Mouse (Mus musculus) CD4-positive naive resting alpha-beta T cell, adult 76 days (primary cell): ENCODE results near the gene Tat. TPM values are rescaled to one million over a fixed set of nuclear protein-coding genes. Genes with fewer than 3 reads are reported as not detected.

Experiments used
- total RNA-seq: library from RNA; stranded (reverse); gene quantifications from one replicate; pipeline ENCODE4 v1.2.4, GENCODE M21; 2023

The Tat gene
- not detected for total RNA-seq

DNA sequence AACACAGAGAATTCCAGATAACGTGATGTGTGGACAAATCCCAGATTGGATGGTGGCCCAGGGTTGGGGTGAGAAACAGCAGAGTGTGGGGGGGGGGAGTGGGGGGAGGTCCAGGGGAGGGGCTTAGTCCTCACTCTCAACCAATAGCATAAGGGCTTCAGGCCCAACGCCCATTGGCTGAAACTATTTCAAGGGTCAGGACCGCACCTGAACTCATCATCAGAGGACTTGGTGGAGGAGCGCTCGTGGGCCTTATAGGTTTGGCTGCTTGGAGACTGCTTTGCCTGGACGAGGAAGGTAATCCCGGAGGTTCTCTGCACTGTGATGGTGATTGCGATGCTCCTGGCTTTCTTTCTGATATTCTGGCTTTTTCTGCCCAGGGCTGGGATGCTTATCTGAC, at the start of gene Tat:
Gene Tat (plus strand): TSS at position 214 of the 400 bp plus-strand sequence.

DNA sequence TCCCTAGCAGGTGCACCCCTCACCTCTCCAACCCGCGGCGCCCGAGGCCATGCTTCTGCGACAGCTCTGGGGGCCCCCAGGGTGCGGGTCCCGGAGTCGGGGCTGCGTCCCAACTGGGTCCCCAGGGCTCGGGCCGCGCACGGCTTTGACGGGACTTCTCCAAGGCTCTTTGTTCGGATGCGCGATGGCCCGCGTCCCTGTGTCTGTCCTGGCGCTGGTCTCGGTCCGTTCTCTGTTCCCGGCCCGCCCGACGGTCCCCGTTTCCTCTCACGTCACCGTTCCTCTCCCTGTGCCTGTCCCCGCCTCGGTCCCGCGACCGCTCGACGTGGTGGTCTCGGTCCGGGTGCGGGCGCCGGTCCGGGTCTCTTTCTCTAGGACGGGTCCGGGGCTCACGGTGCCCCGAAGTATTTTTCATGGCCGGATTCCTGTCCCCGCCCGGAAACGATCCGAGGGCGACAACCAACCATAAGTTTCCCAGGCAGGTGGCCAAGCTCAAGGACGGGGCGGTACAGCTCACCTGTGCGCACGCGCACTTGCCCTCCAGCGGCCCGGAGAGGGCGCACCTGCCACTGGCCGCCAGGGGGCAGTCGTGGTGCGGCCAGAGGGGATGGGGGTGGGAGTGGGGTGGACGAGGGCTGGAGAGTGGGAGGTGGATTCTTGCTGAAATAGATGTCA, 28.4 kb upstream of the Tat start, which contains the start of gene Marveld3:
Gene Marveld3 (minus strand): TSS at position 511 of the 675 bp plus-strand sequence.

DNA sequence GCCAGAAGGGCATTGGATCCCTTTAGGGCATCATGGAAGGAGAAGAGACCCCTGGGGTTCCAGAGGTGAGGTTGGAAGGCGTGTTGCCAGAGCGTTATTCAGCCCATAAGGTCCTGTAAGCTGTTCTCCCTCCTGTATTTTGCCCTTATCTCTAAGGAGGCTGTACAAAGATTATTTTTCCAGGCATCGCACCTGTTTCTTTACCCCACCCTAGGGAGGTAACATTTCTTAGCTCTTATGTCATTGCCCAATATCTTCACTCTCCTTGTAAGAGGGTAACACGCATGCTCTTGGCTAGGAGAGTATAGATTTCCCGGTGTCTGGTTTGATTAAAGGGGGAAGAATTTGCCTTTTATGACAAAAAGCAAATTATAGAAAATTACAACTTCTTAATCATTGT, 49.4 kb downstream of the Tat start, which contains the start of gene Chst4:
Gene Chst4 (minus strand): TSS at position 82 of the 400 bp plus-strand sequence.

Other genes starting within 250 kb of the Tat start
- gene Ap1g1, start 211.9 kb upstream of the Tat start, total RNA-seq, result 80.6 TPM
- gene Phlpp2, start 121.9 kb upstream of the Tat start, total RNA-seq, result 5.1 TPM
- gene Marveld3, start 28.2 kb upstream of the Tat start, total RNA-seq, result not detected
- gene Chst4, start 49.3 kb downstream of the Tat start, total RNA-seq, result not detected
- 1.8 TPM for gene Zfp612, start 89.3 kb downstream of the Tat start, total RNA-seq
- gene Gm21964, start 110.8 kb downstream of the Tat start, total RNA-seq, result not detected
- gene Gm17720, start 112.3 kb downstream of the Tat start, total RNA-seq, result not detected
- gene Calb2, start 177.8 kb downstream of the Tat start, total RNA-seq, result not detected
- 5.2 TPM for gene Cmtr2, start 225.2 kb downstream of the Tat start, total RNA-seq